Mouse (Mus musculus) spleen, adult 12 weeks (tissue): Measurements from ENCODE around the gene Zfp771.
A peak's percentile ranks its signal among the peaks of the same experiment; 100 is the strongest.
"Not testable (repeated sequence)": the region's sequence is repeated elsewhere in the genome, so short reads cannot be mapped to it uniquely, and the experiment has no call there.

Experiments
- DNase-seq: peaks from one replicate; pipeline ENCODE4 v3.0.0; 2022; ENCODE audit warnings: low spot score

Zfp771 gene

DNA sequence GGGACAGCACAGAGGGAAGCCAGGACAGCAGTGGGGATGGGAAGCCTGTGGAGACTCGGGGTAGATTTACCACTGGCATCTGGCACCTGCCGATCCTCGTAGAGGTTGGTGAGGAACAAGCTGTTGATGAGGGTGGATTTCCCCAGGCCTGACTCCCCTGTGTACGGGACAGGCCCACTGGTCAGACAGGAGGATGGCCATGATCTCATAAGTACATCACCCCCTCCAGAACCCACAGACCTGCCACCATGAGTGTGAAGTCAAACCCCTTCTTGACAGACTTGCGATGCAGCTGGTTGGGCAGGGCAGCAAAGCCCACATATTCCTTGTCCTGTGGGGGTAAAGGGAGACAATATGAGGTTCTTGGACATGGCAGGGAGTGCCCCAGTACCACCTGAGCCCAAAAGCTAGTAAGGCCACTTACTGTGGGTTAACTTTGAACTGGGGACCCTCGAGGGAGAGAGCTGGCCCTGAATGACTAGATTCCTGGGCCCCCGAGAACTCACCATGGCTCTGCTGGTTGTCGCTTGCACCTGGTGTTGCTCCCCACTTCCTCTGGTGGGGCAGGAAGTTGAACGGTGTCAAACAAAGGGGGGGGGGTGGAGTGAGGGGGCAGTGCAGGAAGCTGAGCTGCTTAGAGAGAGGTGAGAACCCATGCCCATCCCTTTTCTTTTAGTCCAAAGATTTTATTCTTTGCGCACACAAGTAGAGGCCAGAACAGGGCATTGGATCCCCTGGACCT is 26.0 kb upstream of the Zfp771 start:
- no peak for DNase-seq

DNA sequence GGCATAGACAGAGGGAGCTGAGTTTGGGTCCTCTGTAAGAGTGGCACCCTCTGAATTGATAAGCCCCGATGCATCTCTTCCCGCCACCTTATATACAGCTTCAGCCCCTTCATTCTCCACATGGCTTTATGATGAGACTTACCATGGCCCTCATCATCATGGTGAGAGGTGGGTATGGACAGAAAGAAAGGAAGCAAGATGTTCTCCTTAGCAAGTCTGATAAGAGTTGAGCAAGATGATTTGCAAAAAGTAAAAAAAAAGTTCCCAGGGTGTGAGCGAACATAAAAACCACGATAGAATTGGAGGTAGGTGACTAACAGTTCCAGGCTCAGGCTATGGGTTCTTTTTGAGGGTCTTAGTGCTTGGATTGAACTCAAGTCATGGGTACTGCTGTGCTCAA is 25.4 kb upstream of the Zfp771 start:
- no peak for DNase-seq

DNA sequence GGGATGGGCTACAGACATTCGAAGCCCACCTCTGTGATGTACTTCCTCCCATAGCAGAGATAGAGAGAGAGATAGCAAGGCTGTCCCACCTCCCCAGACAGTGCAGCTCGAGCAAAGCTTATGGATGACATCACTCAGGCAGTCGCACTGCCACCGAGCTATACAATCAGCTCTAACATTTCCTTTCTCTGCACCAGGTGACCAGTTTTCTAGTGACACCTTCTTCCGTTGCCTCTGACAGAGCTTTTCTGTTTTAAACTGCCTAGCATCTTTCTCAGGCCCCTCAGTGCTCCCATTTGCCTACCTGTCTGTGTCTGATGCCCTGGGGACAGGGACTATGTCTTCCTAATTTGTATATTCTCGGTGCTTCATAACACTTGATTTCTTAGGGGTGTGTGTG is 23.6 kb upstream of the Zfp771 start:
- DNase-seq = no peak

DNA sequence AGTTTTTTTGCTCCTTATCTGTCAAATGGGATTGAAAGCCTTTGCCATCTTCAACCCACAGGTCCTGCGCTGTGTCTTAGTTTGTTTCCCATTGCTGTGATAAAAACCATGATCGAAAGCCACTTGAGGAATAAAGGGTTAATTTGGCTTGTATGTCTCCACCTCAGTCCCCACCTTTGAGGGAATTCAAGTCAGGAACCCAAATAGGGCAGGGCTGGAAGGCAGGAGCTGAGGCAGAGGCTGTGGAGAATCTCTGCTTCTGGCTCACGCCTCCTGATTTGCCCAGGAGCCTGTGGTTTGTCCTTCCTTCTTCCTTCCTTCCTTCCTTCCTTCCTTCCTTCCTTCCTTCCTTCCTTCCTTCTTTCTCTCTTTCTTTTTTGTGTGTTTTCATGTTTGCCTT is 21.0 kb upstream of the Zfp771 start:
- no peak for DNase-seq

DNA sequence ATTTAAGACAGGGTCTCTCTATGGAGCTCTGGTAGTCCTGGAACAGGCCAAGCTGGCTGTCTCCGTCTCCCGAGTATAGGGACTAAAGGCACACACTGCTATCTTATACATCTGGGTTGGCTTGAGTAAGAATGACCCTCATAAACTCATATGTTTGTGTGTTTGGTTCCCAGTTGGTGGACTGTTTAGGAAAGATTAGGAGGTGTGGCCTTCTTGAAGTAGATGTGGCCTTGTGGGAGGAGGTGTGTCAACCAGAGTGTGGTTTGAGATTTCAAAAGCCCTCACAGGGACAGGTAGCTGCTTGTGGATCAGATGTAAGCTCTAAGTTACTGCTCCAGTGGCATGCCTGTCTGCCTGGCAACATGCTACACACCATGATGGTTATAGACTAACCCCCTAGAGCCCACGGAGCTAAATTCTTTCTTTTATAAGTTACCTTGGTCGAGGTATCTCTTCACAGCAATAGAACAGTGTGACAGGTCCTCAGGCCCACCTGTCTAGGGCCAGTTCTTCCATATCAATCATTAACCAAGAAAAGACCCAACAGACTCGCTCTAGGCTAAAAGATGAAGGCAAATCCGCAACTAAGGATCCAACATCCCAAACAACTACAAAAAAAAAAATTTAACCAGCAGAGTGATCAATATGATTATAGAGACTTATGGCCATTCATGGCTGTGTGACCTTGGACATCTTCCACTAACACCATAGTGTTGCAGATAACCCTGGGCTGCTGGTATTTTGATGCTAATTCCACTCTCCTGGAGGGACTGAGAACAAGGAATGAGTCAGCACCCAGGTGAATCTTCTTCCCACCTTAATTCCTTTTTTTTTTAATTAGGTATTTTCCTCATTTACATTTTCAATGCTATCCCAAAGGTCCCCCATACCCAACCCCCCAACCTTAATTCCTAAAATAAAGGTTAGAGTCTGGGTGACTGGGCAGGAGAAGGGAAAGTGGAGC is 20.3 kb upstream of the Zfp771 start:
- no peak for DNase-seq

DNA sequence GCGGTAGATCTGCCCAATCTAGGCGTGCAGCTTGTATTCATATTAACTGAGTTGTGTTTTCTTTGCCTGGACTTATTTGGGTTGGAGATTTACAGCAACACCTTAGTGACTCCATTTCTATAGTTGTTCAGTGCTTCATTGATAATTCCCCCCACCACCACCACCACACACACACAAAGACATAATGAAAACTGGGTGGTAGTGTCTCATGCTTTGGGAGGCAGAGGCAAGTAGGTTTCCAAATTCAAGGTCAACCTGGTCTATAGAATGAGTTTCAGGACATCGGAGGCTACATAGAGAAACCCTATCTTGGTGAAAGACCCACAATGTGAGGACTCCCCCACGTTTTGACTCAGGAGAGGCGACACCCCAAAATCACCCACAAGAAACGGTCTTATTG is 19.5 kb upstream of the Zfp771 start:
- DNase-seq = no peak

DNA sequence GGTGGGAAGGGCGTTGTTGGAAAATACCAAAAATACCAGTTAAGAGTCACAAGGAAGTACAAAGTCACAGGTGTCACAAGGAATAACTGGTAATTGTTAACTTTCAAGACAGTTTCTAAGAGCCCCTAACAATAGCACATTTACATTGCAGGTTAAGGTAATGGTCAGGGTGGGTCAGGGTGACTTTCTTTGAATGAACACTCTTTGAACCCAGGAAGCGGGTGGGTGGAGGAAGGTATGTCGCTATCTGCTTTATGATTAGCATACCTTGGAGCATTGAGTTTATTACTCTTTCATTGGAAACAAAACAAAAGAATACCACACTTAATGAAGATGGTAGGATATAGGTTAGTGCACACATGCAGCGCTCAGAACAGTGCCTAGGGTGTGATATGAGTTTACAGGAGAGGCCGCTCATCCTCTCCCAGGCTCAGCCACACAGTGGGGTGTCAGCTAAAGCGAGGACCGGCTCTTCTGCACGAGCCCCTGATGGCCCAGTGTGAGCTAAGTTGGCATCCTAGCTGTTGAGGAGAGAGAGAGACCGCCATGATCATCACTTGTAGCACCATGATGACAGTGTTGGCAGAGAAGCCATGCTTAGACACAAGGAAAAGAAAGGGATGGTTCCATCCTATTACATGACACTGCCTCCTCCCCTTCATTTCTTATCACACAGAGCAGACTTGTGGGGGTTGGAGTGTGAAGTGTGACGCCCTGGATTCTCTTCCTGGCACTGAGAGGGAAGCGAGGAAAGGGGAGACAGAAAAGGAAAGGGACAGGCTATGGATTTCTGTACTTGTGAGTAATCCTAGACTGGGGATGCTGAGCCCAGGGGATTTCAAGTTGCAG is 18.7 kb upstream of the Zfp771 start:
- peak; percentile 52 for DNase-seq

DNA sequence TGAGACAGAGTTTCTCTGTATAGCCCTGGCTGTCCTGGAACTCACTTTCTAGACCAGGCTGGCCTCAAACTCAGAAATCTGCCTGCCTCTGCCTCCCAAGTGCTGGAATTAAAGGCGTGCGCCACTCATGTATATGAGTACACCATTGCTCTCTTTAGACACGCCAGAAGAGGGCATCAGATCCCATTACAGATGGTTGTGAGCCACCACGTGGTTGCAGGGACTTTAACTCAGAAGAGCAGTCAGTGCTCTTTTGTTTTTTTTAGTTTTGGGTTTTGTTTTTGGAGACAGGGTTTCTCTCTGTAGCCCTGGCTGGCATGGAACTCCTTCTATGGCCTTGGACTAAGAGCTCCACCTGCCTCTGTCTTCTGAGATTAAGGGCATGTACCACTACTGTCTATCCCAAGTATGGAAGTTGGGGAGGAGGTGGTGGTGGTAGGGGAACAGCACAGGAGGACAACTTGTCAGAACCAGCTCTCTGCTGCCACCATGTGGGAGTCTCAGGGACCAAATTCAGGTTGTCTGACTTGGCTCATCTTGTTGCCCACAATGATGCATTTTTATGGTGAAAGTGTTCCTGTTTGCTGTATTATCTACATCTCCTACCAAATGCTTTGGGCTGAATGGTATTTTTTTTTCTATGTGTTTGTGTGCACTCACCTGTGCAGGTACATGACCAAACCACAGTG is 15.3 kb upstream of the Zfp771 start:
- DNase-seq = peak; percentile 80

DNA sequence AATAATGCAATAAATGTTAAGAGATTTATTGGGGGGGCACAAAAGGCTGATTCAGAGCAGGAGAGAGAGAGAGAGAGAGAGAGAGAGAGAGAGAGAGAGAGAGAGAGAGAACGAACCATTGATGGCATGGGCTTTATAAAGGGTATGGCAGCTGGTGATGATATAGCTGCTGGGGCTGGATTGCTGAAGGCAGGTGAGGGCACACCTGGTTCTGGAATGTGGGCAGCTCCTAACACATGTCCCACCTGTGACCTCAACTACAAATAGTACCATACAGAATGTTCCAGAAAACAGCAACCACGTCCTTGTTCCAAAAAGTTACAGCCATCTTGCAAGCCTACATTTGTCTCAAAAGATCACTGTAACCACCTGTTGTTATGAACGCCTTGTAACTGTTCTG is 12.7 kb upstream of the Zfp771 start:
- no peak for DNase-seq

DNA sequence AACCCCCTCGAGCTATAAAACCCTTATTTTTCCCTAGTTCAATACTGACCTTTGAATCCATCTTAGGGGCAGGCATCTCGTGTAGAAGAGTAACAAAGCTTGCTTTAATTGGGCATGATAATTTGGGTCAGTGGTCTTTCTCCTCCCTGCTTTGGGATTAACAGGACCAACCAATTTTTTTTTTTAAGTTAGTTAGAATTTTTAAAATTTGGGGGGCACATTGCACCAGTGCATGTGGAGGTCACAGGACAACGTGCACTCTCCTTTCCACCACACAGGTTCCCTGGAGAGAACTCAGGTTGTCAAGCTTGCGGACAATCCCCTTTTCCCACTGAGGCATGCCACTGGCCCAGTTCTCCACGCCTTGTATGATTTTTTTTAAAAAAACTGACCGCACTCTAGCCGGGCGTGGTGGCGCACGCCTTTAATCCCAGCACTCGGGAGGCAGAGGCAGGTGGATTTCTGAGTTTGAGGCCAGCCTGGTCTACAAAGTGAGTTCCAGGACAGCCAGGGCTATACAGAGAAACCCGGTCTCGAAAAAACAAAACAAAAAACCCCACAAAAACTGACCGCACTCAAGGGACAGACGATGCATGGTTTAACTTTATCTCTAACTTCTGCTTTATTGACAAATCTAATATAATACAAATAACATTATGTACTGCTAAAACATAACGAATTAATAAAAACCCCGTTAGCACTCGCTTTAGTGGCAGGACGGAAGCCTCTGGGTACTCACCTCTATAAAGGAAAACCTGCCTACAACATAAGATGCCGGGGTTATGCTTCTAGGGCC is 12.1 kb upstream of the Zfp771 start:
- DNase-seq = no peak

DNA sequence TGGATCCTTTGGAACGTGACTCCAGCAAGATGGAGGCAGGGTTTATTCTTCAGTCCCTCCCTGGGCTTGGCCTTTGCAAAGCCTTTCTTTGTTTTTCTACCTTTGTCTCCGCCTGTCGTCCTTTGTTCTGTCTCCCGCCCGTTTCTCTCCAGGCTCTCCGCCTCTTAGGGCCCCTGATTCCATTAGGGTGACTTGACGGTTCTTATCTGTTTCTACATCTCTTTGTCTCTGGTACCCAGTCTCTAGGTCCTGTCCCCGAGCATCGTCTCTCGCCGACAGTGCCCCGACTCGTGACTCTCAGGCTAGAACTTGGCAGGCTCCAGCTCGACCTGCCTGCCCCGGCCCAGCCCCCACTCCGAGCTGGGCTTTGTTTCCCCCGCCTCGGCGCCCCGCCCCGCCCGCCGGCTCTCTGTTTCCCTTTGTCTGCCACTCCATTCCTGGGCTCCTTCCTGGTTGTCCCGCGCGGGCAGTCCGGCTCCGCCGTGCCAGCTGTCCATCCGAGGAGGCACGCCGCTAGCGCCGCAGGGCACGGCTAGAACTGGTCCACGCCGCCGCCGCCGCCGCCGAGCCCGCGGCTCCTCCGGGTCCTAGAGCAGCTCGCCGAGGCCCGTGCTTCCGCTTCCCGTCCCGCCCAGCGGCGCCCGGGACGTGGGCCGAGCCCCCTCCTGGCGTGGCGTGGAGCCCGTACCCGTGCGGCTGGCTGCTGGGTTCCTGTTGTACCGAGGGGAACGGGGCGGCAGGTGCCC is 11.3 kb upstream of the Zfp771 start, which contains the start of the genes Zfp553 and Sept1:
Gene Zfp553 (plus strand): TSS at position 440 of the 746 bp plus-strand sequence.
Gene Sept1 (minus strand): TSS at position 509 of the 746 bp plus-strand sequence.
- peak; percentile 80 for DNase-seq

DNA sequence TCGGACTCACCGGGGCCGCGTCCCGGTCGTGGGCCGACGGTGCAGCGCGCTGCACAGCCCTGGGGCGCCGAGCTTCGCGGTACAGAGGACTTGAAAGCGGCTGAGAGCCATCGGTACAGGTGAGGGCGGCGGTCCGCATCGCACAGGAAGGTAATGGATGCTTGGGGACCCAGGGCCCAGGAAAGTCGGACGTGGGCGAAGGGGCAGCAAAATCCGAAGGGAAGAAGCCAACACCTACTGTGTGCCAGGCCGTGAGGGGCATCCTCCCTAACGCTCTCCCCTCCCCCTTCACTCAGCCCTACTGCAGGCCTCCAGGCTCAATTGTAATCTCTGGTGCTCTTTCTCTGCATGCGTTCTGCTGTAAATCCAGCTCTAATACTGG is 10.7 kb upstream of the Zfp771 start:
- no peak for DNase-seq

DNA sequence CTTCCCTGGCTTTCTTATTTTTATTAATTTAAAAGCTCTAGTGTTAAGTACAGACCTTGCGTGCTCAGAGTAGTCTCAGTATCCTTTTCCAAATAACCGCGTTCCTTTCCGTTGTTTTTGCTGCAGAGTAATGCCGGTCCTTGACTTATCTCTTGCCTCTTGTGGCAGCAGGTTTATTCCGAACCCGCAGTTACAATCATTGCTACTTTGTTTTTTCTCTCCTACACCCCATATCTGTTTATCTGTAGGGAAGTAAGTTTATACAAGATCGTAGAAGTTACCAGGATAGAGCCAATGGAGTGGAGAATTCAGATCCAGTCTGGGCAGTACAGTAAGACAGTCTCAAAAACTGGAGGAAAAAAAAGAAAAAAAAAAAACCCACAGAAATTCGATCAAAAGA is 10.3 kb upstream of the Zfp771 start:
- no peak for DNase-seq

DNA sequence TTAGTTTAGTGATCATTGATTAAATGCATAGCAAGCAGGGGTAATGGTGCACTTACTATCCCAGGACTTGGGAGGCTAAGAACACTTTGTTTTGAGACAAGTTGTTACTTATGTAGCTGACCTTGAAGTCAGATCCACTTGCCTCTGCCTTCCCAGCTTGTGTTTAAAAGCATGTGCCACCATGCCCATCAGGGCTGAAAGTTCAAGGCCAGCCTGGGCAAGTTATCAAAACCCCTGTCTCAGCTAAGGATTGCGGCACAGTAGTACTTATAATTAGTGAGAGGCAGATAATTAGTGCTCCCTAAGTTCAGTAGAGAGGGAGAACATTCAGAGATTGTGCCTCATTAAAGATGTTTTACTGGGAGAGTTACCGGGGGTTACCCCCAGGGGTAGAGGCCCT is 9.3 kb upstream of the Zfp771 start:
- no peak for DNase-seq

DNA sequence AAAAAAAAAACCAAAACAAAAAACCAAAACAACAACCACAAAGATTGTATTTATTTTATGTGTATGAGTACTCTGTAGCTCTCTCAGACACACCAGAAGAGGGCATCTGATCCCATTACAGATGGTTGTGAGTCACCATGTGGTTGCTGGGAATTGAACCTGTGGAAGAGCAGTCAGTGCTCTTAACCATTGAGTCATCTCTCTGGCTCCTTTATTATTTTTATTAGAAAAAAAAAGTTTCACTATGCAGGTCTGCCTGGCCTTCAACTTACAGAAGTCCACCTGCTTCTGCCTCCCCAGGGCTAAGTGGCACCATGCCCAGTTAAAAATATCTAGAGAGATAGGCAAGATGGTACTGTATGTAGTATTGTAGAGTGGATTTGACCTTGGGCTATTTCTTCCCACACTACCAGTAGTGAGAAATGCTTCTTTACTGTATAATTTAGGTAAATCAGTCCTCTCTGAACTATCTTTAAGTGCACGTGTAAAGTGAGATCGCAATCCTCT is 660 bp upstream of the Zfp771 start:
- DNase-seq = no peak

DNA sequence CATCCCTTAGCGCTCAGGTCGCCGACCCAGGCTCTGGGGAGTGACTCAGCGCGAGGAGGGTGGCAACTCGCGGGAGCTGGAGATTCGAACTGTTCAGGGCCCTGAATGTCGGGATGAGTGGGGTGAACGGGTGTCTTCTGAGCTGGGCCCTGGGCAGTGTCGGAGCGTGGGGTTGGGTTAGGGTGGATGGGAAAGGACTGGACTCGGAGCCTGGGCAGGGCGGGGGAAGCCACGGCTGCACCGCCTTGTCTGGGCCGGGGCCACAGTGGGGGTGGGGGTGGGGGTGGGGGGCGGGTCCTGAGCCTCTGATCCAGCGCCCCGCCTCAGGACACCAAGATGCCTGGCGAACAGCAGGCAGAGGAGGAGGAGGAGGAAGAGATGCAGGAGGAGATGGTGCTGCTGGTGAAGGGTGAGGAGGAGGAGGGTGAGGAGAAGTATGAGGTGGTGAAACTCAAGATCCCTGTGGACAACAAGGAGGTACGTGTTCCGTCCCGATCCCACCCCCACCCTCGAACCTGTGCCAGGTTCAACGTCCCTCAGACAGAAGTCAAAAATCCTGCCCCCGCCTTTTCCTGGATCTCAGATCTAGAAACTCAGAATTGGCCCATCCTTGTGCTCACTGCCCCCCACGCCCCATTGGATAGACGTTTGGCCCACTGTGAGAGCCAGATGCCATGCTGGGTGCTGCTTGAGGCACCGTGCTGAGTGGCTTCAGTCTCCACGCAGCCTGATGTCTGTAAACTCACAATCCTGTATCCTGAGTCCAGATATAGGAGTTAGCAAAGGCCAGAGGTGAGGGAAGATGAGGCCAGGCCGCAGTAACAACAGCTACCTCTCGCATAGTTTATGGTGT is 810 bp downstream of the Zfp771 start:
- no peak for DNase-seq

DNA sequence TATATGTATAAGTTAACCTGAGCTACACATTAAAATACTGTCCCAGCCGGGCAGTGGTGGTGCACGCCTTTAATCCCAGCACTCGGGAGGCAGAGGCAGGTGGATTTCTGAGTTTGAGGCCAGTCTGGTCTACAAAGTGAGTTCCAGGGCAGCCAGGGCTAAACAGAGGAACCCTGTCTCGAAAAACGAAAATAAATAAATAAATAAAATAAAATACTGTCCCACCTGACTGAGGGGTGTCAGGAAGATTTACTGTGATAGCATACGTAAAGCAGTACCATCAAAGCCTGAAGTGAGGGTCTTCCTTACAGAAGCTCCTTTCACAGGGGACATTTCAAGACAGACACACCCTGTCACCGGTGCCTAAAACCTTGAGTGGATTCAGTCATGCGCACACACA is 6.4 kb downstream of the Zfp771 start:
- DNase-seq = not testable (repeated sequence)

DNA sequence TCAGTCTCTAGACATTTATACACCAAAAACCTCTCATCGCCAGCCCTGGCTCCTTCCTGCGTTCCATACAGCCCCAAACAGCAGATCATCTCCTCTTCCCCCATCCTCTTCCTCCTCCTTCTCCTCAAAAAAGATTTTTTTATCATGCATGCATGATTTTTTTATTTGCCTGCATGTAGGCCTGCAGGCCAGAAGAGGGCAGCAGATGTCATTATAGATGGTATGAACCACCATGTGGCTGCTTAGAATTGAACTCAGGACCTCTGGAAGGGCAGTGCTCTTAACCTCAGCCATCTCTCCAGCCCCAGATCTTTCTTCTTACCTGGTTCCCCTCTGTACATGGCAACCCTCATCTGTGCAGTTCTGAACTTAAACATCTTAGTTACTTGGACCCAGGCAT is 8.3 kb downstream of the Zfp771 start:
- DNase-seq = no peak

DNA sequence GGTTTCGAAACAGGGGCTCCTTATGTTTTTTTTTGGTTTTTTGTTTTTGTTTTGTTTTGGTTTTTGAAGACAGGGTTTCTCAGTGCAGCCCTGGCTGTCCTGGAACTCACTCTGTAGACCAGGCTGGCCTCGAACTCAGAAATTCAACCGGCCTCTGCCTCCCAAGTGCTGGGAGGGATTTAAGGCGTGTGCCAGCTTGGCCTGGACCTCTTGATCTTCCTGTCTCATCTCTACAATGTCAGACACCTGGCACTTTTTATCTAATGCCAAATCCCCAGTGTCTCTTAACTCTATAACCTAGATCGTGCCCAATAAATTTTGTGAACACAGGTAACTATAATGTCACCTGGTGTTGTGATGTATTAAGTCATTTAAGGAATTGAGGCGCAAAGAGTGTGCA is 9.3 kb downstream of the Zfp771 start:
- DNase-seq = no peak
